9 mouse cellular contexts compared by ENCODE assay signal in the genomic region with DNA sequence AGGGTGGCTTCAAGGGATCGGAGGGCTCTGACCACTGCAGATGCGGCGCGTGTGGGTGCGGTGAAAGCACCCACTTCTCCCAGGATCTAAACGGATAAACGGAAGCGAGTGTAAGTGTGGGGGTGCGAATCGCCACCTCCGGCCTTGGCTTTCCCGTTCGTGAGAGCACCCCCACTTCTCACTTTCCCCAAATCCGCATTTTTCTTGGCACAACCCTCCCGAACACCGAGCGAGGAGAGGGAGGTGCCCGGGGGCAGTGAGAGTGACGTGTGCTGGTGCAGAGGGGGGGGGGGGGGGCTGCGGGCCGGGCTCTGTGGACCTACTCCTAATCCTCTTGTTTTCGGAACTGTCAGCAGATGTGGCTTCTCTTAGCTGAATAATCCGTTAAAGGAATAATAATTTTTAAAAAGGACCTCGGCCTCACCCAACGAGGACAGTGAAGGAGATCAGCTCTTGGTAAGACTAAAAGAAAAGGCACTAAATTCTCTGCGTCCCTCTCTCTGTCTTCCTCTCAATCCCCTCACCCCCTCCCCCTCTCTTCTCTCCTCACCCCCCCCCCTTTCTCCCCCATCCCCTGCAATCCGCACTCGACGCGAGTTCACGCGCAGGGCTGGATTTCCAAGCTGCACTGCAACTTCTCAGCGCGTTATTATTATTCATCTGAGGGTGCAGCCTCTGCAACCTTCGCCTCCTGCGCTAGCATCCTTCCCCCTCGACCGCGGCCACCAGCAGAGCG.
A peak's percentile ranks its signal among the peaks of the same experiment; 100 is the strongest.
DNase-seq lines count a peak whose midpoint lies in the region; ATAC-seq lines count a peak whose summit lies in the region.
"Had no signal": no experiment of that assay in that cellular context is flagged by ENCODE, and none has a peak within 500 bp of the region (broad histone marks: within the 10 kb centered on the region; RNA-seq: fewer than 3 reads in every experiment).

No protein-coding gene starts in this region.

- DNase-seq in kidney, postnatal 10 days = no peak
- peak; percentile 65 for DNase-seq in cerebellum, adult 8-10 months
- DNase-seq in frontal cortex, adult 2 months (ENCODE audit: extremely low spot score in 1 of 2, low spot score in 1 of 2) = peak; percentile 76 to 90
- DNase-seq in left cerebral cortex, postnatal 36 days (ENCODE audit: low spot score in 2 of 2) = peak; percentile 67 to 87
- DNase-seq in adrenal gland, postnatal 14 days = no peak
- DNase-seq in adipocyte (ENCODE audit: low spot score) = no peak

- H3K9ac ChIP-seq in kidney, embryonic 16.5 days (replicated peaks; ENCODE audit: low read length) = no peak overlapping the region
- peak overlapping the region; percentile 96 for H3K9ac ChIP-seq in neural tube, embryonic 15.5 days (replicated peaks)

- H3K36me3 ChIP-seq in kidney, embryonic 16.5 days (ENCODE audit: insufficient read depth, low read length) = no peaks in the 10 kb centered on the region
- H3K36me3 ChIP-seq in neural tube, embryonic 15.5 days = no peaks in the 10 kb centered on the region

- peaks cover 97% of the 10 kb centered on the region for H3K27me3 ChIP-seq in kidney, embryonic 16.5 days (ENCODE audit: insufficient read depth, low read length)
- H3K27me3 ChIP-seq in neural tube, embryonic 15.5 days (replicated peaks) = no peaks in the 10 kb centered on the region

- H3K4me1 ChIP-seq in kidney, embryonic 16.5 days (ENCODE audit: insufficient read depth, low read length) = peaks cover 29% of the 10 kb centered on the region
- H3K4me1 ChIP-seq in neural tube, embryonic 15.5 days = peaks cover 32% of the 10 kb centered on the region

- no peak for ATAC-seq in kidney, embryonic 16.5 days (ENCODE audit: low FRiP score, low TSS enrichment)
- ATAC-seq in neural tube, embryonic 15.5 days (ENCODE audit: low FRiP score) = peak; percentile 77
- ATAC-seq: Patski had no signal

- H3K4me3 ChIP-seq in kidney, embryonic 16.5 days (ENCODE audit: low read length) = peak overlapping the region; percentile 53
- peak overlapping the region; percentile 64 for H3K4me3 ChIP-seq in neural tube, embryonic 15.5 days (replicated peaks)

- intact Hi-C loops in left cerebral cortex, postnatal 36 days (cut with DNase I) = loop anchor here (1.0 to 5.0 kb wide), 5 partner anchors 146 to 451 kb away; no protein-coding TSS in a partner anchor

- no peaks in the 10 kb centered on the region for H3K9me3 ChIP-seq in kidney, embryonic 16.5 days (ENCODE audit: low read length)
- no peaks in the 10 kb centered on the region for H3K9me3 ChIP-seq in neural tube, embryonic 15.5 days (replicated peaks)

- WGBS in kidney, embryonic 16.5 days = 1% methylated on average over 37 of the region's 40 CpGs
- under 1% methylated on average over 39 of the region's 40 CpGs for WGBS in neural tube, embryonic 15.5 days

- H3K4me2 ChIP-seq in kidney, embryonic 16.5 days (replicated peaks; ENCODE audit: low read depth, low read length) = peak overlapping the region; percentile 76
- peak overlapping the region; percentile 90 for H3K4me2 ChIP-seq in neural tube, embryonic 15.5 days

- no peak overlapping the region for H3K27ac ChIP-seq in kidney, embryonic 16.5 days (ENCODE audit: low read length)
- H3K27ac ChIP-seq in neural tube, embryonic 15.5 days (replicated peaks) = peak overlapping the region; percentile 100

Comparison
In these comparisons a context has a peak if more than half of its experiments do, and no peak if none do; other contexts are left out.
1. DNase-seq: peak in cerebellum, adult 8-10 months (single experiment), frontal cortex, adult 2 months (2 of 2) and left cerebral cortex, postnatal 36 days (2 of 2); none in kidney, postnatal 10 days (single experiment), adrenal gland, postnatal 14 days (single experiment) and adipocyte (single experiment).